Mouse (Mus musculus): ENCODE measurements around the gene Mus81. TPM values are rescaled to one million over a fixed set of nuclear protein-coding genes. Genes with fewer than 3 reads are reported as not detected.

The Mus81 gene
- 94.2 and 115 TPM in 2 replicates for polyA plus RNA-seq (2012; rRNA removed)

DNA sequence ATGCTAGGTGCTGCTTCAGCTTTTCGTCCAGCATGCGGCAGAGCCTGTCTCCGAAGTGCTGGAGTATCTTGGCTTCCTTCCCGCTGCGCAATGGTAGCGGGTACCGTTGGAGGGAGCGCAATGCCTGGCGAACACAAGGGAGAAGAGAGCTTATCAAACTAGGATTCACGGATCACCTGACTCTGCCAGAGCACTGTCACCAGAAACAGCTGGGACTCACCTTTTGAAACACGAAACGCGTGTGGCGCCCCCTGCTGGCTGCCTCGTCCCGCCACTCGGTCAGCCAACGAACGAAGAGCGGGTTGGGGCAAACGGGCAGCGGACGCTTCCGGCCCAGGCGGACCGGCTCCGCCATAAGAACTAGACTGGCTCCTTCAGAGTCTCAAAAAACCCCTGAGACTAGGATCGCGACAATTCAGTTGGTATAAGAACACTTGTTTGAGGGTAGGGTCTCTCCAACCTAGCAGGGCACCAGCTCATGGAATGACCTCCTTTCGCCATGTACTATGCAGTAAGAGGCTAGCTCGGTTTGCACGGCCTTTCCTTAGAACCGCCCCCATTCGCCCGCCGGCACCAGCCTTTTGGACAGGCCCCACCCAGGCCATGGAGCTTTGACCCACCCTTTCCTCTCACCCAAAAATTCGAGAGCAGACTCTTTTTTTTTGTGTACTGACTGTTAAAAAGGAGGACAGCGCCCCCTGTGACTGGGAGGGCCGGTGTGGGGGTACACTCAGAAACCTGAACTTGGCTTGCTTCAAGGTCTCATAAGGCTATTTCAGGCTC lies at the start of gene Mus81:
TSS of gene Mus81 (minus strand) at position 635 of the 783 bp plus-strand sequence.
- peak within 1 kb of the TSS; percentile 68 for H3K4me3 ChIP-seq (replicated peaks; ENCODE audit: insufficient read depth, low read depth, low read length)
- peak; percentile 97 to 98 for DNase-seq
- peak within 1 kb of the TSS; percentile 92 for H3K27ac ChIP-seq (ENCODE audit: insufficient read depth, low read length)
- peaks cover 38% of the 10 kb centered on the region for H3K4me1 ChIP-seq (ENCODE audit: control insufficient read depth, insufficient read depth, low read length)
- H3K27me3 ChIP-seq (ENCODE audit: control insufficient read depth, insufficient read depth, low read length): no peaks in the 10 kb centered on the region
- WGBS: under 1% methylated on average over 39 of the region's 39 CpGs
- TF ChIP-seq POLR2A (IDR thresholded peaks at IDR 0.05; ENCODE audit: borderline replicate concordance, insufficient read depth, low read length): peak; percentile 83; the same call in 1 of the 2 replicates
- TF ChIP-seq CTCF (IDR thresholded peaks at IDR 0.05; ENCODE audit: borderline replicate concordance, insufficient read depth, low read depth, low read length): peak; percentile 78

DNA sequence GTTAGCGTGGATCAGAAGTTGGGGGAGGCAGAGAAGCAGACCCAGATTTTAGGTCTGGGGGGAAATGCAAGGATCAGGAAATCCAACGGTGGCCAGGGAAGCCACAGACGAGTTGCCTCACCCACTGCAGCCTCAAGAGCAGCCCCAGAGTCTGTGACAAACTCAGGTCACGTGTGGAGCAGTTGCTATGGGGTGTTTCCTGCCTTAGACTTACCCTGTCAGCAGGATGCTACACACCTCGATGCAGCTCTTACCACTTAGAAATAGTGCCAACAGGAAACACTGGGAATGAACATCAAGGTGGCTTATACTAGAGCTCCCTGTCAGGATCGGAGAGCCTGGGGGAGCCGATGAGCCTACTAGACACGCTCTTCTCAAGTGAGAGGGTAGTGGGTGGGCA lies 44.3 kb upstream of the Mus81 start:
- H3K27me3 ChIP-seq (ENCODE audit: control insufficient read depth, insufficient read depth, low read length): no peaks in the 10 kb centered on the region
- H3K27ac ChIP-seq (ENCODE audit: insufficient read depth, low read length): no peak overlapping the region
- WGBS: 83% methylated on average over 8 of the region's 8 CpGs
- H3K4me1 ChIP-seq (ENCODE audit: control insufficient read depth, insufficient read depth, low read length): 0 out of 2 replicates have a peak, but pooled peaks cover 3% of the 10 kb centered on the region
- TF ChIP-seq CTCF (IDR thresholded peaks at IDR 0.05; ENCODE audit: borderline replicate concordance, insufficient read depth, low read depth, low read length): no peak
- TF ChIP-seq POLR2A (IDR thresholded peaks at IDR 0.05; ENCODE audit: borderline replicate concordance, insufficient read depth, low read length): no peak
- no peak for DNase-seq
- no peak overlapping the region for H3K4me3 ChIP-seq (replicated peaks; ENCODE audit: insufficient read depth, low read depth, low read length)

DNA sequence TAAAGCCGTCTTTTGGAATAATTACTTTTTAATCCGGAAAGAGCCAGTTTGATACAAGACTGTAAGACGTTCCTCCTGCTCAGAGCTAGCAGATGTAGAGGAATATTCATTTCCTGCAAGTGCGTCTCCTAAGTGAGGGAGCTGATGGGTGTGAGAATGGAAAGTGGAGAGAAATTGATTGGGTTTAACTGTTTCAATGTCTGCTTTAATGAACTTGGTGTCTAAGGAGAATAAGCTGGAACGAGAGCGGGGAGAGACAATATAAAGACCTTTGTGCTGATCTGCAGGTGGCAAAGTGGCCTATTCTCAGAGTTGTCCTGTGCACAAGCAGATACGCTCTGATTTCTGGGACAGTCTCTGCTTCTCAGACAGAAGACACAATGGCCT lies 41.9 kb upstream of the Mus81 start:
- DNase-seq: no peak
- WGBS: 33% methylated on average over 7 of the region's 7 CpGs
- no peak overlapping the region for H3K4me3 ChIP-seq (replicated peaks; ENCODE audit: insufficient read depth, low read depth, low read length)
- TF ChIP-seq POLR2A (IDR thresholded peaks at IDR 0.05; ENCODE audit: borderline replicate concordance, insufficient read depth, low read length) (no peak), CTCF (IDR thresholded peaks at IDR 0.05; ENCODE audit: borderline replicate concordance, insufficient read depth, low read depth, low read length) (no peak)
- no peak overlapping the region for H3K27ac ChIP-seq (ENCODE audit: insufficient read depth, low read length)
- H3K27me3 ChIP-seq (ENCODE audit: control insufficient read depth, insufficient read depth, low read length): no peaks in the 10 kb centered on the region
- 0 out of 2 replicates have a peak, but pooled peaks cover 3% of the 10 kb centered on the region for H3K4me1 ChIP-seq (ENCODE audit: control insufficient read depth, insufficient read depth, low read length)

DNA sequence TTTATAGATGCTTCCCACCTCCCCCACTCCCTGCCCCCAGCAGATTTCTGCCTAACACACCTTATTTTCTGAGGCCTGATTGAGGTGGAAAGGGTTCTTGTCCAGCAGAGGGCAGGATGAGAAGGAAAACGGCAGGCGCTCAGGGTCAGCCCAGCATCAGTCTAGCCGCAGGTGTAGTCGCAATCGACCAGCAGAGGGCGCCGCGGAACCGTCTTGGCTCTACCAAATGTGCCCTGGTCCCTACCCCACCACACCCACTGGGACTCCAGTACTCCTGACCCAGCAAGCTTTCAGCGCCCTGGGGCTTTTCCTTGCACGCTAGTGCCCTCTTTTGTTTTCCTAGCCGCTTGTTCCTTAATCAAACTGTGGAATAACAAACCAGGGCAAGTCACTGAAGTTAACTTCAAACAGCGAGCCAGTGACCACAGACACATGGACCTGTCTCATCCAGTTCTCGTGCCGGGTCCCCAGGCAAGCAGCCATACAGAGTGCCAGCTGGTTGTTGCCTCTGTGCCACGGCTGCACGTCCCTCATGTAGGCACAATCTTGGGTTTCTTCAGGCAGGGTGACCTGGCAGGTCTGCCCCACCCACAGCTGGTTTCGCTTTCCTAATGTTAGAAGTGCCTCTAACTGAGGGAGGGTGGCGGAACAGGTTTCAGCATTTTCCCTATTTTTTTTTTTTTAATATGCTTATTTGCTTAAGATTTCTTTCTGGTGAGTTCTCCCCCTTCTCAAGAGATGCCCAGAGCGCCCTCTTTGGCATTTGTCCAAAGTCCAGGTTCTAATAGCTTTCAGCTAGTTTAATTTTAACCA lies 41.3 kb upstream of the Mus81 start:
- Histone ChIP-seq H3K27me3 (ENCODE audit: control insufficient read depth, insufficient read depth, low read length) (no peaks in the 10 kb centered on the region), H3K4me3 (replicated peaks; ENCODE audit: insufficient read depth, low read depth, low read length) (peak overlapping the region; percentile 24), H3K4me1 (ENCODE audit: control insufficient read depth, insufficient read depth, low read length) (0 out of 2 replicates have a peak, but pooled peaks cover 3% of the 10 kb centered on the region), H3K27ac (ENCODE audit: insufficient read depth, low read length) (no peak overlapping the region)
- peak; percentile 98 for TF ChIP-seq CTCF (IDR thresholded peaks at IDR 0.05; ENCODE audit: borderline replicate concordance, insufficient read depth, low read depth, low read length)
- no peak for TF ChIP-seq POLR2A (IDR thresholded peaks at IDR 0.05; ENCODE audit: borderline replicate concordance, insufficient read depth, low read length)
- WGBS: 3% methylated on average over 20 of the region's 20 CpGs
- DNase-seq: peak; percentile 93 to 98

DNA sequence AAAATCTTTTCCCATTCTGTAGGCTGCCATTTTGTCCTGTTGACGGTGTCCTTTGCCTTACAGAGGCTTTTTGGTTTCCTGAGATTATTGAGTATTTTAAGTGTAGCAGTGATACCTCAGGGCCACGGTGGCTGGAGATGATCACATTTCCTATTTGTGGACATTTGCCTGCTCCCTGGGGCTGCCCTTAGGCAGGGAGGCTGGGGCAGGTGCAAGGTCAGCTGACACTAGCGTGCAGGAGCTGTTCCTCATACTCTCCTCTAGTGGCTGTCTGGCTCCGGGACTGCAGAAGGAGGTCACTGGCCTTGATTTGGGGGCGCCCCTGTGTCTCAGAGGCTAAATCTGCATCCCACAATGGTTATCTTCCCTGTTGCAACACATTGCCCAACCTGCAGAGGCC lies 37.0 kb upstream of the Mus81 start:
- WGBS: 84% methylated on average over 5 of the region's 5 CpGs
- no peak for DNase-seq
- H3K4me1 ChIP-seq (ENCODE audit: control insufficient read depth, insufficient read depth, low read length): 0 out of 2 replicates have a peak, but pooled peaks cover 3% of the 10 kb centered on the region
- no peaks in the 10 kb centered on the region for H3K27me3 ChIP-seq (ENCODE audit: control insufficient read depth, insufficient read depth, low read length)
- no peak overlapping the region for H3K4me3 ChIP-seq (replicated peaks; ENCODE audit: insufficient read depth, low read depth, low read length)
- TF ChIP-seq POLR2A (IDR thresholded peaks at IDR 0.05; ENCODE audit: borderline replicate concordance, insufficient read depth, low read length) (no peak), CTCF (IDR thresholded peaks at IDR 0.05; ENCODE audit: borderline replicate concordance, insufficient read depth, low read depth, low read length) (no peak)
- no peak overlapping the region for H3K27ac ChIP-seq (ENCODE audit: insufficient read depth, low read length)

DNA sequence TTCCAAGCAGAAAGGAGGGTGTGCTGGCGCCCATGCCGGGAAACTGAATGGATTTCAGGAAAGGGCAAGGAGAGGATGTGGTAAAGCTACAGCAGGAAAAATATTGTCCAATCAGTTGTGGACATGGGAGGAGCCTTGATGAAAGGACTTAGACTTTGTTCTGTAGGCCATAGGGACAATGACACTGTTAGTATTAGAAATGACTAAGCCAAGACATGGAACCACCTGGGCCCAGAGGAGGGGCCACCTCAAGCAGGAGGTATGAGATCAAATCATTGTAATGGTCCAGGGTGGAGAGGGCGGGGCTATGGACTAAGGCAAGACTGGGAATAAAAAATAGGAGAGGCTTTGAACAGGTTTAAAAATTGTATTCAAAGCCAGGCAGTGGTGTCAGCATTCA lies 30.5 kb upstream of the Mus81 start:
- DNase-seq: no peak
- H3K27me3 ChIP-seq (ENCODE audit: control insufficient read depth, insufficient read depth, low read length): no peaks in the 10 kb centered on the region
- TF ChIP-seq CTCF (IDR thresholded peaks at IDR 0.05; ENCODE audit: borderline replicate concordance, insufficient read depth, low read depth, low read length) (no peak), POLR2A (IDR thresholded peaks at IDR 0.05; ENCODE audit: borderline replicate concordance, insufficient read depth, low read length) (no peak)
- WGBS: 89% methylated on average over 3 of the region's 3 CpGs
- H3K4me3 ChIP-seq (replicated peaks; ENCODE audit: insufficient read depth, low read depth, low read length): no peak overlapping the region
- no peak overlapping the region for H3K27ac ChIP-seq (ENCODE audit: insufficient read depth, low read length)
- H3K4me1 ChIP-seq (ENCODE audit: control insufficient read depth, insufficient read depth, low read length): no peaks in the 10 kb centered on the region

DNA sequence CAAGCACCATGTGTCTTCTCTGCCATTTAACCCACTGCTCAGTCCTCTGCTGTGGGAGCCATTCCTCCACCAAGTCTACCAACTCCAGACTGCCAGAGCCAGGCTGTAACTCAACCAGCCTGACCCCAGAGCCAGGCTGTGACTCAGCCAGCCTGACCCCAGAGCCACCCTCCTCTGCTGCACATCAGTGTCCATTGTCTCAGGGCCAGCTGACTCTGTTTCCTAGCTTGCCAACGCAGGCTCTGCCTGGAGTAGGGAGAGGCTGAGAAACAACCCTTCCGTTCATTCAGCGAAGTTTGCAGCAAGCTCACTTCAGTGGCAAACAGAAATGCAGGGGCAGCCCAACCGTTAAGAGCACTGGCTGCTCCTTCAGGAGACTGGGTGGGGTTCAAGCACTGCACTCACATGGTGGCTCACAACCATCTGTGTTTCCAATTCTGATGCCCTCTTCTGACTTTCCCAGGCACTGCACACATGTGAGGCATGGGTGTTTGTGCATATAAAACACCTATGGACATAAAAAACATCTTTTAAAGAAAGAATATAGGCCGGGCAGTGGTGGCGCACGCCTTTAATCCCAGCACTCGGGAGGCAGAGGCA lies 28.8 kb upstream of the Mus81 start:
- H3K4me1 ChIP-seq (ENCODE audit: control insufficient read depth, insufficient read depth, low read length): no peaks in the 10 kb centered on the region
- TF ChIP-seq CTCF (IDR thresholded peaks at IDR 0.05; ENCODE audit: borderline replicate concordance, insufficient read depth, low read depth, low read length) (no peak), POLR2A (IDR thresholded peaks at IDR 0.05; ENCODE audit: borderline replicate concordance, insufficient read depth, low read length) (no peak)
- 78% methylated on average over 8 of the region's 8 CpGs for WGBS
- DNase-seq: no peak
- H3K27me3 ChIP-seq (ENCODE audit: control insufficient read depth, insufficient read depth, low read length): no peaks in the 10 kb centered on the region
- H3K27ac ChIP-seq (ENCODE audit: insufficient read depth, low read length): no peak overlapping the region
- H3K4me3 ChIP-seq (replicated peaks; ENCODE audit: insufficient read depth, low read depth, low read length): no peak overlapping the region

Data from cerebellum, adult 2 months (tissue).